Mouse (Mus musculus): ENCODE results near the gene Ndufs2. TPM values are rescaled to one million over a fixed set of nuclear protein-coding genes. Genes with fewer than 3 reads are reported as not detected.

The Ndufs2 gene
- total and polyA plus RNA-seq, 2 experiments from 2014 or later: 1,009 to 1,127 TPM

DNA sequence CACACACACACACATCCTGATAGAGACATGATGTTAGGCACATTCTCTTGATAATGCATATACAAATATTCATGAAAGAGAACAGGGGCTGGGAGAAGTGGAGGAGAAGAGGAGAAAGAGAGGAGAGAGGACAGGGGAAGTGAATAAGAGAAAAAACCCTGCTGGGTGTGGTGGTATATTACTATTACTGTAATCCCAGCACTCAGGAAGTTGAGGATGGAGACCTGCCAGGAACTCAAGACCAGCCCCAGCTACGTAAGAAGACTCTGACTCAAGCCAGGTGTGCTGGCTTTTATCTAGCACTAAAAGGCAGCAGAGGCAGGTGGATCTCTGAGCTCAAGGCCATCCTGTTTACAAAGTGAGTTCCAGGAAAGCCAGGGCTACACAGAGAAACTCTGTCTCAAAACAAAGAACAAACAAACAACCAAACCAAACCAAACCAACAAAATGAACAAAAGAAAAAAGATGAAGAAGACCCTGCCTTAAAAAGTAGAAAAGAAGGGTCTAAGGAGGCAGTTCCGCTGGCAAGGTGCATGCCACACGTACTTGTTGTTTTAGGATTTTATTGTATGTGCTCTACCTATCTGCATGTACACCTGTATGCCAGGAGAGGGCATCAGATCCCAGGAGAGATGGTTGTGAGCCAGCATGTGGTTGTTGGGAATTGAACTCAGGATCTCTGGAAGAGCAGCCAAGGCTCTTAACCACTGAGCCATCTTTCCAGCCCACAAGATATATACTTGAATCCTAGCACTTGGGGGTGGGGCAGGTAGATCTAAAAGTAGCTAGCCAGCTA, 12.7 kb upstream of the Ndufs2 start:
- Histone ChIP-seq H3K27me3 (ENCODE audit: control insufficient read depth, insufficient read depth, low read length) (no peaks in the 10 kb centered on the region), H3K9ac (replicated peaks; ENCODE audit: low read depth, low read length) (no peak overlapping the region), H3K4me3 (ENCODE audit: low read depth, low read length) (no peak overlapping the region), H3K27ac (ENCODE audit: low read depth) (peak overlapping the region; percentile 97), H3K9me3 (replicated peaks; ENCODE audit: control insufficient read depth, low read length) (no peaks in the 10 kb centered on the region), H3K4me2 (ENCODE audit: low read depth, low read length) (peak overlapping the region; percentile 64), H3K4me1 (ENCODE audit: control insufficient read depth, insufficient read depth) (peaks cover 9% of the 10 kb centered on the region), H3K36me3 (replicated peaks; ENCODE audit: control insufficient read depth, insufficient read depth, low read length) (no peaks in the 10 kb centered on the region)
- 65% methylated on average over 3 of the region's 3 CpGs for WGBS
- TF ChIP-seq EP300 (IDR thresholded peaks at IDR 0.05; ENCODE audit: low read depth): no peak
- TF ChIP-seq CTCF (IDR thresholded peaks at IDR 0.05; ENCODE audit: low read depth): peak; percentile 30; the same call in 1 of the 2 replicates
- DNase-seq (ENCODE audit: low spot score) (no peak), ATAC-seq (ENCODE audit: insufficient read depth, low read depth) (no peak)

- Histone ChIP-seq H3K4me3 (ENCODE audit: low read depth, low read length) (peak overlapping the region; percentile 36), H3K9me3 (replicated peaks; ENCODE audit: control insufficient read depth, low read length) (no peaks in the 10 kb centered on the region), H3K27ac (ENCODE audit: low read depth) (peak overlapping the region; percentile 97), H3K36me3 (replicated peaks; ENCODE audit: control insufficient read depth, insufficient read depth, low read length) (no peaks in the 10 kb centered on the region), H3K9ac (replicated peaks; ENCODE audit: low read depth, low read length) (no peak overlapping the region), H3K27me3 (ENCODE audit: control insufficient read depth, insufficient read depth, low read length) (no peaks in the 10 kb centered on the region), H3K4me2 (ENCODE audit: low read depth, low read length) (peak overlapping the region; percentile 64), H3K4me1 (ENCODE audit: control insufficient read depth, insufficient read depth) (peaks cover 9% of the 10 kb centered on the region)
- 0% methylated on average over 2 of the region's 2 CpGs for WGBS
- TF ChIP-seq EP300 (IDR thresholded peaks at IDR 0.05; ENCODE audit: low read depth) (0 out of 2 replicates have a peak, but pooled peaks have one; percentile 25), CTCF (IDR thresholded peaks at IDR 0.05; ENCODE audit: low read depth) (no peak)
- peak; percentile 93 for DNase-seq (ENCODE audit: low spot score)
- ATAC-seq (ENCODE audit: insufficient read depth, low read depth): peak; percentile 90
These were observed 12.0 kb upstream of the Ndufs2 start for GRCm38 (mm10) chr1:171263185-171263611.

DNA sequence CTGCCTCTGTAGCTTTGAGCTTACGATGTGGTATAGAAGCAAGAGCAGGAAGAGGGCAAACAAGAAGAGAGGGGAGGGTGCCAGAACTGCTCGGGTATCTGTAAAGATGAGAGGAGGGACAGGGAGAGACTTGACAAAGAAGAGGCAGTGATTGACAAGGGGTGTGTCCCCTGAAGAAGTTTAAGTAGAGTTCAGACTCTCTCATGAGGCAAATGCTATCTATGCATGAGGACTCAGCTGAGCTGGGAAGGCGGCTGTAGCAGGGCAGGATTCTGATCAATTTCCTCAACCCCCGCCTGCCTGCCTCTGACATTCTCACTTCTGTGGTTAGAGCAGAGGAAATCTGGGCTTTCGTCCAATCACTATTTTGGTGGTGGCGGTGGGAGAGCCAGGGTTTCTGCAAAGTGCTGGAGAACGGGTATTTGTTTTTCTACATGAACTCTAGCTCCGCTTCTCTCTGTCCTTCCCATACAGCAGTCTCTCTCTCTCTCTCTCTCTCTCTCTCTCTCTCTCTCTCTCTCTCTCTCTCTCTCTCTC, 11.5 kb upstream of the Ndufs2 start:
- WGBS: 0% methylated on average over 8 of the region's 8 CpGs
- H3K27me3 ChIP-seq (ENCODE audit: control insufficient read depth, insufficient read depth, low read length): no peaks in the 10 kb centered on the region
- TF ChIP-seq CTCF (IDR thresholded peaks at IDR 0.05; ENCODE audit: low read depth) (no peak), EP300 (IDR thresholded peaks at IDR 0.05; ENCODE audit: low read depth) (0 out of 2 replicates have a peak, but pooled peaks have one; percentile 20)
- H3K36me3 ChIP-seq (replicated peaks; ENCODE audit: control insufficient read depth, insufficient read depth, low read length): no peaks in the 10 kb centered on the region; the same call in 1 of the 2 replicates
- DNase-seq (ENCODE audit: low spot score) (peak; percentile 93), ATAC-seq (ENCODE audit: insufficient read depth, low read depth) (peak; percentile 74)
- peak overlapping the region; percentile 97 for H3K27ac ChIP-seq (ENCODE audit: low read depth)
- H3K4me2 ChIP-seq (ENCODE audit: low read depth, low read length): peak overlapping the region; percentile 64
- H3K4me3 ChIP-seq (ENCODE audit: low read depth, low read length): peak overlapping the region; percentile 36
- peaks cover 9% of the 10 kb centered on the region for H3K4me1 ChIP-seq (ENCODE audit: control insufficient read depth, insufficient read depth)
- H3K9me3 ChIP-seq (replicated peaks; ENCODE audit: control insufficient read depth, low read length): no peaks in the 10 kb centered on the region
- H3K9ac ChIP-seq (replicated peaks; ENCODE audit: low read depth, low read length): peak overlapping the region; percentile 45

GRCm38 (mm10) chr1:171260316-171260715, 9.1 kb upstream of the Ndufs2 start:
- WGBS: 67% methylated on average over 3 of the region's 3 CpGs
- ATAC-seq (ENCODE audit: insufficient read depth, low read depth) (no peak), DNase-seq (ENCODE audit: low spot score) (no peak)
- H3K4me3 ChIP-seq (ENCODE audit: low read depth, low read length): no peak overlapping the region
- TF ChIP-seq CTCF (IDR thresholded peaks at IDR 0.05; ENCODE audit: low read depth) (no peak), EP300 (IDR thresholded peaks at IDR 0.05; ENCODE audit: low read depth) (no peak)
- H3K9ac ChIP-seq (replicated peaks; ENCODE audit: low read depth, low read length): no peak overlapping the region
- H3K4me2 ChIP-seq (ENCODE audit: low read depth, low read length): no peak overlapping the region
- no peak overlapping the region for H3K27ac ChIP-seq (ENCODE audit: low read depth)
- H3K4me1 ChIP-seq (ENCODE audit: control insufficient read depth, insufficient read depth): peaks cover 9% of the 10 kb centered on the region
- no peaks in the 10 kb centered on the region for H3K27me3 ChIP-seq (ENCODE audit: control insufficient read depth, insufficient read depth, low read length)
- H3K36me3 ChIP-seq (replicated peaks; ENCODE audit: control insufficient read depth, insufficient read depth, low read length): no peaks in the 10 kb centered on the region; the same call in 1 of the 2 replicates
- H3K9me3 ChIP-seq (replicated peaks; ENCODE audit: control insufficient read depth, low read length): no peaks in the 10 kb centered on the region

- 41% methylated on average over 17 of the region's 17 CpGs for WGBS
- 0 out of 2 replicates have a peak overlapping the region, but pooled peaks have one; percentile 10 for H3K9ac ChIP-seq (replicated peaks; ENCODE audit: low read depth, low read length)
- H3K4me1 ChIP-seq (ENCODE audit: control insufficient read depth, insufficient read depth): peaks cover 9% of the 10 kb centered on the region
- TF ChIP-seq CTCF (IDR thresholded peaks at IDR 0.05; ENCODE audit: low read depth) (no peak), EP300 (IDR thresholded peaks at IDR 0.05; ENCODE audit: low read depth) (no peak)
- no peak overlapping the region for H3K4me3 ChIP-seq (ENCODE audit: low read depth, low read length)
- H3K9me3 ChIP-seq (replicated peaks; ENCODE audit: control insufficient read depth, low read length): no peaks in the 10 kb centered on the region
- H3K4me2 ChIP-seq (ENCODE audit: low read depth, low read length): no peak overlapping the region
- H3K27ac ChIP-seq (ENCODE audit: low read depth): no peak overlapping the region
- H3K27me3 ChIP-seq (ENCODE audit: control insufficient read depth, insufficient read depth, low read length): no peaks in the 10 kb centered on the region
- ATAC-seq (ENCODE audit: insufficient read depth, low read depth) (no peak), DNase-seq (ENCODE audit: low spot score) (no peak)
- peaks cover 4% of the 10 kb centered on the region for H3K36me3 ChIP-seq (replicated peaks; ENCODE audit: control insufficient read depth, insufficient read depth, low read length)
These were observed 7.7 kb upstream of the Ndufs2 start for GRCm38 (mm10) chr1:171258921-171259320.

All from heart, postnatal 0 days (tissue).